Mouse (Mus musculus): ENCODE measurements around the gene Tomt. TPM values are rescaled to one million over a fixed set of nuclear protein-coding genes. Genes with fewer than 3 reads are reported as not detected.

The Tomt gene
- polyA plus RNA-seq, 1 experiment: 0.28 TPM

- DNase-seq (ENCODE audit: extremely low spot score in 1 of 2, low spot score in 1 of 2): no peak
Measured at GRCm38 (mm10) chr7:101863415-101863814, 42.7 kb downstream of the Tomt start, which contains the start of gene Anapc15. Gene Anapc15 (plus strand): TSS chr7:101863715.

DNA sequence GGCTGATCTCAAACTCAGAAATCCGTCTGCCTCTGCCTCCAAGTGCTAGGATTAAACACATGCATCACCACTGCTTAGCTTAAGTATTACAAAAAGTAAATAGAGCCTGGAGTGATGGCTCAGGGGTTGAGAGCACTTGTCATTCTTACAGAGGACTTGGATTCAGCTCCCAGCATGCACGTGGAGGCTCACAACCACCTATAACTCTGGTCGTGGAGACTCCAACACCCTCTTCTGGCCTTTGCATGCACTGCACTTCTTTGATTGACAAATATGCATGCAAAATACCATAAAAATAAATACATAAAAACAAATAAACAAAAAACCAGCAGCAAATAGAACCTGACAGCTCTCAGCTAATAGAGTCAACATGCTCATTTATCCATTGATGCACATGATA, 43.9 kb downstream of the Tomt start:
- no peak for DNase-seq (ENCODE audit: extremely low spot score in 1 of 2, low spot score in 1 of 2)

- no peak for DNase-seq (ENCODE audit: extremely low spot score in 1 of 2, low spot score in 1 of 2)
Measured at GRCm38 (mm10) chr7:101860978-101861377, 45.2 kb downstream of the Tomt start.

- no peak for DNase-seq (ENCODE audit: extremely low spot score in 1 of 2, low spot score in 1 of 2)
Measured at GRCm38 (mm10) chr7:101858362-101858761, 47.8 kb downstream of the Tomt start.

DNA sequence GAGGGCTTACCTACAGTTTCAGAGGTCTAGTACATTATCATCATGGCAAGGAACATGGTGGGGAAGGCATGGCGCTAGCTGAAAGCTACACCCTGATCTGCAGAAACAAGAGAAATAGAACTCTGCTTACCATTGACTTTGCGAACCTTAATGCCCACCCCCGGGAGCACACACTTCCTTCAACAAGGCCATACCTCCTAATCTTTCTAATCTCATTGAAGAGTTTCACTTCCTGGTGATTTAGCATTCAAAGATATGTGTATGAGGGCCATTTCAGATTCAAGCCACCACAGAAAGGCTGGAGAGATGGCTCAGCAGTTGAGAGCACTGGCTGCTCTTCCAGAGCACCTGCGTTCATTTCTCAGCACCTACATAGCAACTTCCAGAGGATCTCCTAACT, 49.1 kb downstream of the Tomt start, which contains the start of gene Folr2:
TSS of gene Folr2 (minus strand) at position 101 of the 400 bp plus-strand sequence.
- DNase-seq (ENCODE audit: extremely low spot score in 1 of 2, low spot score in 1 of 2): no peak

- no peak for DNase-seq (ENCODE audit: extremely low spot score in 1 of 2, low spot score in 1 of 2)
Measured at GRCm38 (mm10) chr7:101853816-101854215, 52.3 kb downstream of the Tomt start.

DNA sequence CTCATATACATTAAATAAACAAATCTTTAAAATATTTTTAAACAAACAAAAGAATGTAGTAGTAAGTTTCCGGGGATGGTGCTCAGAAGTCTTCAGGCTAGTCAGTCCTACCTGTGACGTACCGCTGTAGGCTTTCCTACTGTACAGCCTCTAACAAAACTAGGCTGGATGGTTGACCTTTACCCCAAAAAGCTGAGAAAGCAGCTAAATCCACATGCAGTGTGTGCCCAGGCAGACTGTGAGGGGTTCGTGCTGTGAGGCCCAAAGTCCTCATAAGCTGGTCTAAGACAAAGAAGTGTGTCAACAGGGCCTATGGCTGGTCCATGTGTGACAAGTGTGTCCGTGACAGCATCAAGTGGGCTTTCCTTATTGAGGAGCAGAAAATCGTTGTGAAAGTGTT, 53.3 kb downstream of the Tomt start:
- DNase-seq (ENCODE audit: extremely low spot score in 1 of 2, low spot score in 1 of 2): no peak

DNA sequence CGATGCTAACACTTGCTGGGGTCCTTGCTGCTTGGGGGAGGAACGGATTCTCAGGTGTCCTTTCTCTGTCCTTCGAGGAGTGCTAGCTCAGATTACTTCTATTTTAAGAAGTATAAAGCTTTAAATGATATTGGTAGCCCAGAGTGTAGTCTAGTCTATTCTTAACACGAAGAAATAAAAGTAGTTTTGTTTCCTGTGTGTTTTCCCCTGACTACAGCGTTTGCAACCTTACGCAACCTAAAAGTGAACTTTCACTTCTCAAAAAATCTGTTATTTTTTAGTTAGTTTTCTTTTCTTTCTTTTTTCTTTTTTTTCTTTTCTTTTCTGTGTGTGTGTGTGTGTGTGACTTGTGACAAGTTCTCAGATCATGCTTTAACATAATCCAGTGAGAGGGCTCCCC, 54.5 kb downstream of the Tomt start:
- DNase-seq (ENCODE audit: extremely low spot score in 1 of 2, low spot score in 1 of 2): no peak

Other genes with a start within 250 kb of the Tomt start
- 36.3 and 45.7 TPM in 2 replicates for gene Clpb, start 242.7 kb downstream of the Tomt start, polyA plus RNA-seq (2012; rRNA removed)
- gene Phox2a, start 88.0 kb downstream of the Tomt start, polyA plus RNA-seq (2012; rRNA removed): not detected in 2 replicates
- gene Inppl1, start 68.1 kb downstream of the Tomt start, polyA plus RNA-seq (2012; rRNA removed): 34.3 and 38.8 TPM in 2 replicates
- gene Folr2, start 49.2 kb downstream of the Tomt start, polyA plus RNA-seq (2012; rRNA removed): 1.2 and 2.3 TPM in 2 replicates
- 60.4 and 69.4 TPM in 2 replicates for gene Anapc15, start 42.6 kb downstream of the Tomt start, polyA plus RNA-seq (2012; rRNA removed)
- gene Folr1, start 35.6 kb downstream of the Tomt start, polyA plus RNA-seq (2012; rRNA removed): 1.1 and 2.1 TPM in 2 replicates
- 186 and 205 TPM in 2 replicates for gene Lamtor1, start 455 bp downstream of the Tomt start, polyA plus RNA-seq (2012; rRNA removed)
- 12.3 and 12.8 TPM in 2 replicates for gene Lrrc51, start 27.5 kb upstream of the Tomt start, polyA plus RNA-seq (2012; rRNA removed)
- gene Numa1, start 27.8 kb upstream of the Tomt start, polyA plus RNA-seq (2012; rRNA removed): 65.6 and 68.8 TPM in 2 replicates
- gene Il18bp, start 112.3 kb upstream of the Tomt start, polyA plus RNA-seq (2012; rRNA removed): 14.1 and 14.4 TPM in 2 replicates
- gene Rnf121, start 159.1 kb upstream of the Tomt start, polyA plus RNA-seq (2012; rRNA removed): 56.4 and 67.1 TPM in 2 replicates
- gene Xndc1, start 159.2 kb upstream of the Tomt start, polyA plus RNA-seq (2012; rRNA removed): 36.2 and 42.7 TPM in 2 replicates
- gene Xntrpc, start 159.4 kb upstream of the Tomt start, polyA plus RNA-seq (2012; rRNA removed): 3.9 and 4.3 TPM in 2 replicates
- gene Trpc2, start 176.8 kb upstream of the Tomt start, polyA plus RNA-seq (2012; rRNA removed): 1.8 and 2.0 TPM in 2 replicates
- gene Art1, start 195.4 kb upstream of the Tomt start, polyA plus RNA-seq (2012; rRNA removed): 0.12 and 0.13 TPM in 2 replicates
- 0.34 and 0.50 TPM in 2 replicates for gene Art5, start 203.1 kb upstream of the Tomt start, polyA plus RNA-seq (2012; rRNA removed)
- 8.6 and 10.8 TPM in 2 replicates for gene Chrna10, start 210.5 kb upstream of the Tomt start, polyA plus RNA-seq (2012; rRNA removed)

Measured in frontal cortex, adult 2 months (tissue).